Mouse (Mus musculus) forebrain, embryonic 15.5 days (tissue): ENCODE data around the gene Pla1a. TPM values are rescaled to one million over a fixed set of nuclear protein-coding genes. Genes with fewer than 3 reads are reported as not detected.

ENCODE experiments used
- ATAC-seq: fragments of 200-750 bp; cut with Nextera tagmentation; replicated peaks from 2 replicates; pipeline ENCODE4 v1.8.0; 2017; ENCODE audit warnings: mild to moderate bottlenecking, moderate TSS enrichment, moderate library complexity
- H3K27ac ChIP-seq: fragments of 300-500 bp; sonication (generic); replicated peaks from 2 replicates; pipeline ENCODE4 v1.5.1; 2015; ENCODE audit warnings: mild to moderate bottlenecking, inconsistent platforms
- H3K27me3 ChIP-seq: fragments of 300-500 bp; sonication (generic); 2 replicates; pipeline ENCODE4 v1.6.1; 2015; ENCODE audit warnings: inconsistent platforms
- H3K36me3 ChIP-seq: fragments of 300-500 bp; sonication (generic); 2 replicates; pipeline ENCODE4 v1.6.1; 2015; ENCODE audit warnings: mild to moderate bottlenecking, inconsistent platforms
- H3K4me1 ChIP-seq: fragments of 300-500 bp; sonication (generic); 2 replicates; pipeline ENCODE4 v1.6.1; 2015; ENCODE audit warnings: inconsistent platforms
- H3K4me2 ChIP-seq: fragments of 300-500 bp; sonication (generic); replicated peaks from 2 replicates; pipeline ENCODE4 v1.6.1; 2015; ENCODE audit warnings: mild to moderate bottlenecking, inconsistent platforms
- H3K4me3 ChIP-seq: fragments of 300-500 bp; sonication (generic); 2 replicates; pipeline ENCODE4 v1.5.1; 2015; ENCODE audit warnings: mild to moderate bottlenecking, inconsistent platforms
- H3K9ac ChIP-seq: fragments of 300-500 bp; sonication (generic); replicated peaks from 2 replicates; pipeline ENCODE4 v1.6.1; 2015; ENCODE audit warnings: mild to moderate bottlenecking, inconsistent platforms
- H3K9me3 ChIP-seq: fragments of 300-500 bp; sonication (generic); 2 replicates; pipeline ENCODE4 v1.6.1; 2016; ENCODE audit warnings: inconsistent platforms
- WGBS: fragments of 180-500 bp; shearing (Covaris S2); methylation state at CpG from one replicate; pipeline ENCODE4 v1.1.7; 2015; ENCODE audit warnings: mixed read lengths; 5-methylcytosine and 5-hydroxymethylcytosine counted together
- polyA plus RNA-seq: library from polyadenylated mRNA; unstranded; fragments of >200 nt; fragmentation: Nextera tagmentation; extraction: Ambion mirVana; gene quantifications from 2 replicates; pipeline ENCODE4 v1.2.1, GENCODE M21; 2015

Pla1a gene
- polyA plus RNA-seq, 1 experiment from 2014 or later = 0.41 TPM

- H3K9ac ChIP-seq = no peak overlapping the region
- no peaks in the 10 kb centered on the region for H3K36me3 ChIP-seq
- 84% methylated on average over 8 of the region's 8 CpGs for WGBS
- H3K4me1 ChIP-seq = peaks cover 2% of the 10 kb centered on the region
- no peaks in the 10 kb centered on the region for H3K27me3 ChIP-seq
- no peaks in the 10 kb centered on the region for H3K9me3 ChIP-seq
- ATAC-seq = no peak
- H3K27ac ChIP-seq = no peak overlapping the region
- no peak overlapping the region for H3K4me2 ChIP-seq
- H3K4me3 ChIP-seq = no peak overlapping the region
Measured at GRCm38 (mm10) chr16:38394191-38394618, 38.7 kb downstream of the Pla1a start.

- no peaks in the 10 kb centered on the region for H3K36me3 ChIP-seq
- no peak overlapping the region for H3K4me2 ChIP-seq
- H3K27ac ChIP-seq = no peak overlapping the region
- no peak overlapping the region for H3K9ac ChIP-seq
- no peaks in the 10 kb centered on the region for H3K27me3 ChIP-seq
- no peak for ATAC-seq
- 84% methylated on average over 23 of the region's 23 CpGs for WGBS
- H3K9me3 ChIP-seq = no peaks in the 10 kb centered on the region
- H3K4me3 ChIP-seq = no peak overlapping the region
- H3K4me1 ChIP-seq = no peaks in the 10 kb centered on the region
Measured at GRCm38 (mm10) chr16:38392126-38392894, 40.6 kb downstream of the Pla1a start.

- H3K4me3 ChIP-seq = no peak overlapping the region
- H3K9me3 ChIP-seq = no peaks in the 10 kb centered on the region
- H3K9ac ChIP-seq = no peak overlapping the region
- no peaks in the 10 kb centered on the region for H3K27me3 ChIP-seq
- WGBS = 92% methylated on average over 7 of the region's 7 CpGs
- H3K4me1 ChIP-seq = no peaks in the 10 kb centered on the region
- H3K27ac ChIP-seq = no peak overlapping the region
- H3K36me3 ChIP-seq = no peaks in the 10 kb centered on the region
- no peak overlapping the region for H3K4me2 ChIP-seq
- ATAC-seq = no peak
Measured at GRCm38 (mm10) chr16:38390322-38390721, 42.6 kb downstream of the Pla1a start.

- Histone ChIP-seq H3K27ac (no peak overlapping the region), H3K27me3 (no peaks in the 10 kb centered on the region), H3K9ac (no peak overlapping the region), H3K4me3 (no peak overlapping the region), H3K36me3 (no peaks in the 10 kb centered on the region), H3K9me3 (no peaks in the 10 kb centered on the region), H3K4me1 (no peaks in the 10 kb centered on the region), H3K4me2 (no peak overlapping the region)
- 88% methylated on average over 8 of the region's 8 CpGs for WGBS
- no peak for ATAC-seq
Measured at GRCm38 (mm10) chr16:38389284-38389893, 43.6 kb downstream of the Pla1a start.

GRCm38 (mm10) chr16:38388757-38389156 lies 44.2 kb downstream of the Pla1a start:
- 78% methylated on average over 6 of the region's 6 CpGs for WGBS

GRCm38 (mm10) chr16:38387389-38387788 lies 45.6 kb downstream of the Pla1a start:
- H3K9ac ChIP-seq = no peak overlapping the region
- H3K27ac ChIP-seq = no peak overlapping the region
- H3K36me3 ChIP-seq = no peaks in the 10 kb centered on the region
- no peak overlapping the region for H3K4me3 ChIP-seq
- ATAC-seq = no peak
- no peak overlapping the region for H3K4me2 ChIP-seq
- WGBS = 90% methylated on average over 6 of the region's 6 CpGs
- no peaks in the 10 kb centered on the region for H3K27me3 ChIP-seq
- H3K4me1 ChIP-seq = no peaks in the 10 kb centered on the region
- no peaks in the 10 kb centered on the region for H3K9me3 ChIP-seq

More at GRCm38 (mm10) chr16:38388757-38389156, 44.2 kb downstream of the Pla1a start:
- Histone ChIP-seq H3K4me1 (no peaks in the 10 kb centered on the region), H3K9me3 (no peaks in the 10 kb centered on the region), H3K27ac (no peak overlapping the region), H3K4me3 (no peak overlapping the region), H3K27me3 (no peaks in the 10 kb centered on the region), H3K4me2 (no peak overlapping the region), H3K9ac (no peak overlapping the region), H3K36me3 (no peaks in the 10 kb centered on the region)
- ATAC-seq = no peak

- Histone ChIP-seq H3K4me3 (no peak overlapping the region), H3K27ac (no peak overlapping the region), H3K4me2 (no peak overlapping the region), H3K27me3 (no peaks in the 10 kb centered on the region), H3K9me3 (no peaks in the 10 kb centered on the region), H3K9ac (no peak overlapping the region), H3K36me3 (no peaks in the 10 kb centered on the region), H3K4me1 (no peaks in the 10 kb centered on the region)
- WGBS = 96% methylated on average over 4 of the region's 4 CpGs
- ATAC-seq = no peak
Measured at GRCm38 (mm10) chr16:38385700-38386099, 47.2 kb downstream of the Pla1a start.

- no peak overlapping the region for H3K9ac ChIP-seq
- WGBS = 90% methylated on average over 6 of the region's 6 CpGs
- no peaks in the 10 kb centered on the region for H3K36me3 ChIP-seq
- H3K9me3 ChIP-seq = no peaks in the 10 kb centered on the region
- H3K27me3 ChIP-seq = no peaks in the 10 kb centered on the region
- H3K4me3 ChIP-seq = no peak overlapping the region
- H3K4me1 ChIP-seq = no peaks in the 10 kb centered on the region
- no peak overlapping the region for H3K27ac ChIP-seq
- no peak overlapping the region for H3K4me2 ChIP-seq
- ATAC-seq = no peak
Measured at GRCm38 (mm10) chr16:38385184-38385634, 47.7 kb downstream of the Pla1a start.

- 85% methylated on average over 2 of the region's 2 CpGs for WGBS
- Histone ChIP-seq H3K4me1 (no peaks in the 10 kb centered on the region), H3K27me3 (no peaks in the 10 kb centered on the region), H3K4me3 (no peak overlapping the region), H3K4me2 (no peak overlapping the region), H3K9ac (no peak overlapping the region), H3K36me3 (no peaks in the 10 kb centered on the region), H3K9me3 (no peaks in the 10 kb centered on the region), H3K27ac (no peak overlapping the region)
- no peak for ATAC-seq
Measured at GRCm38 (mm10) chr16:38383683-38384082, 49.3 kb downstream of the Pla1a start.

GRCm38 (mm10) chr16:38379926-38380325 lies 53.0 kb downstream of the Pla1a start:
- ATAC-seq = no peak
- Histone ChIP-seq H3K4me2 (no peak overlapping the region), H3K9ac (no peak overlapping the region), H3K4me3 (no peak overlapping the region), H3K27me3 (no peaks in the 10 kb centered on the region), H3K4me1 (peaks cover 11% of the 10 kb centered on the region), H3K27ac (no peak overlapping the region), H3K36me3 (no peaks in the 10 kb centered on the region), H3K9me3 (no peaks in the 10 kb centered on the region)
- WGBS = 91% methylated on average over 3 of the region's 3 CpGs

GRCm38 (mm10) chr16:38379493-38379892 lies 53.5 kb downstream of the Pla1a start:
- Histone ChIP-seq H3K4me1 (peaks cover 11% of the 10 kb centered on the region), H3K27me3 (no peaks in the 10 kb centered on the region), H3K36me3 (no peaks in the 10 kb centered on the region), H3K4me2 (no peak overlapping the region), H3K9me3 (no peaks in the 10 kb centered on the region), H3K9ac (no peak overlapping the region), H3K27ac (no peak overlapping the region), H3K4me3 (no peak overlapping the region)
- WGBS = 49% methylated on average over 3 of the region's 3 CpGs
- ATAC-seq = no peak

GRCm38 (mm10) chr16:38379088-38379487 lies 53.9 kb downstream of the Pla1a start:
- WGBS = 63% methylated on average over 6 of the region's 6 CpGs
- Histone ChIP-seq H3K4me2 (no peak overlapping the region), H3K36me3 (no peaks in the 10 kb centered on the region), H3K4me3 (no peak overlapping the region), H3K27me3 (no peaks in the 10 kb centered on the region), H3K9ac (no peak overlapping the region), H3K4me1 (peaks cover 11% of the 10 kb centered on the region), H3K27ac (no peak overlapping the region), H3K9me3 (no peaks in the 10 kb centered on the region)
- no peak for ATAC-seq
